Mouse (Mus musculus) embryo, embryonic 10.5 days (tissue): ENCODE results near the gene Fgf4.

Experiments used
- DNase-seq: peaks from one replicate; pipeline ENCODE4 v3.0.0-alpha.2; 2015; ENCODE audit warnings: low spot score

The Fgf4 gene

GRCm38 (mm10) chr7:144847067-144847466, at the start of gene Fgf4:
TSS of gene Fgf4 (plus strand) at chr7:144847367.
- DNase-seq: no peak

- peak; percentile 81 for DNase-seq
These were observed 48.7 kb upstream of the Fgf4 start for GRCm38 (mm10) chr7:144798471-144798870.

- no peak for DNase-seq
These were observed 40.1 kb upstream of the Fgf4 start for GRCm38 (mm10) chr7:144807036-144807435.

GRCm38 (mm10) chr7:144807976-144808577, 39.1 kb upstream of the Fgf4 start:
- DNase-seq: no peak

- peak; percentile 53 for DNase-seq
These were observed 35.6 kb upstream of the Fgf4 start for GRCm38 (mm10) chr7:144811521-144811920.

- no peak for DNase-seq
These were observed 25.3 kb upstream of the Fgf4 start for GRCm38 (mm10) chr7:144821901-144822300.

GRCm38 (mm10) chr7:144823988-144824387, 23.2 kb upstream of the Fgf4 start:
- DNase-seq: no peak

GRCm38 (mm10) chr7:144828369-144828768, 18.8 kb upstream of the Fgf4 start:
- DNase-seq: no peak

GRCm38 (mm10) chr7:144837891-144838488, 9.2 kb upstream of the Fgf4 start, which contains the start of gene Fgf3:
TSS of gene Fgf3 (plus strand) at chr7:144838083.
- peak; percentile 52 for DNase-seq

- DNase-seq: peak; percentile 59
These were observed 8.4 kb upstream of the Fgf4 start for GRCm38 (mm10) chr7:144838522-144839503.

GRCm38 (mm10) chr7:144846158-144846557, 1.0 kb upstream of the Fgf4 start:
- DNase-seq: peak; percentile 57

- DNase-seq: no peak
These were observed 4.2 kb downstream of the Fgf4 start for GRCm38 (mm10) chr7:144851321-144851720.

GRCm38 (mm10) chr7:144854966-144855365, 7.8 kb downstream of the Fgf4 start:
- no peak for DNase-seq

GRCm38 (mm10) chr7:144857158-144857557, 10.0 kb downstream of the Fgf4 start:
- DNase-seq: no peak

- DNase-seq: no peak
These were observed 10.7 kb downstream of the Fgf4 start for GRCm38 (mm10) chr7:144857826-144858342.

- DNase-seq: no peak
These were observed 11.5 kb downstream of the Fgf4 start for GRCm38 (mm10) chr7:144858702-144859101.

- DNase-seq: no peak
These were observed 14.0 kb downstream of the Fgf4 start for GRCm38 (mm10) chr7:144861056-144861768.

- no peak for DNase-seq
These were observed 14.6 kb downstream of the Fgf4 start for GRCm38 (mm10) chr7:144861769-144862070.

GRCm38 (mm10) chr7:144862126-144862525, 15.0 kb downstream of the Fgf4 start:
- DNase-seq: peak; percentile 28

GRCm38 (mm10) chr7:144862712-144863111, 15.5 kb downstream of the Fgf4 start:
- no peak for DNase-seq

GRCm38 (mm10) chr7:144863196-144863595, 16.0 kb downstream of the Fgf4 start:
- peak; percentile 57 for DNase-seq

GRCm38 (mm10) chr7:144864160-144864670, 17.0 kb downstream of the Fgf4 start:
- no peak for DNase-seq
